Mouse (Mus musculus) CH12.LX (cell line): ENCODE data around the gene Plekhm1. TPM values are rescaled to one million over a fixed set of nuclear protein-coding genes. Genes with fewer than 3 reads are reported as not detected.
"Not testable (repeated sequence)": the region's sequence is repeated elsewhere in the genome, so short reads cannot be mapped to it uniquely, and the experiment has no call there.

Experiments
- DNase-seq: peaks from one replicate; pipeline ENCODE4 v3.0.0-alpha.2; 2013; ENCODE audit errors: extremely low read depth
- H3K27ac ChIP-seq: 2 replicates; pipeline ENCODE4 v1.5.1; 2012; ENCODE audit warnings: low read depth, mild to moderate bottlenecking, control low read depth, moderate library complexity; ENCODE audit not compliant: insufficient read depth
- H3K27me3 ChIP-seq: replicated peaks from 2 replicates; pipeline ENCODE3; 2012; ENCODE audit warnings: inconsistent platforms
- H3K36me3 ChIP-seq, 2 experiments: replicated peaks in 1 of 2; 2 replicates each; pipeline versions ENCODE3 to v1.6.1; 2012; ENCODE audit warnings: inconsistent platforms in 1 of 2, low read length in 1 of 2, mild to moderate bottlenecking in 1 of 2, mixed read lengths in 1 of 2, moderate library complexity in 1 of 2; ENCODE audit not compliant: control insufficient read depth in 1 of 2, insufficient read depth in 1 of 2
- H3K4me1 ChIP-seq, 2 experiments: 2 replicates each; pipeline ENCODE4 v1.6.1; 2012; ENCODE audit warnings: inconsistent platforms in 1 of 2, moderate library complexity in 1 of 2; ENCODE audit not compliant: insufficient read depth in 2 of 2, control insufficient read depth in 1 of 2
- H3K4me2 ChIP-seq: 2 replicates; pipeline ENCODE4 v1.6.1; 2012; ENCODE audit warnings: low read depth, mild to moderate bottlenecking, control low read depth; ENCODE audit not compliant: poor library complexity, insufficient read depth, severe bottlenecking
- H3K4me3 ChIP-seq, 3 experiments: fragments of 150-350 bp in 1 of 3; sonication (generic) in 1 of 3; replicated peaks in 1 of 3; 2 replicates each; pipeline versions ENCODE3 to v1.5.1; 2011 to 2012; ENCODE audit warnings: low read depth in 2 of 3, low read length in 2 of 3, mild to moderate bottlenecking in 2 of 3, moderate library complexity in 2 of 3, control low read depth in 1 of 3, improper control_type of control experiment in 1 of 3, inconsistent platforms in 1 of 3, mixed read lengths in 1 of 3; ENCODE audit not compliant: poor library complexity in 1 of 3
- H3K79me2 ChIP-seq: replicated peaks from 2 replicates; pipeline ENCODE4 v1.6.1; 2012; ENCODE audit warnings: mild to moderate bottlenecking, moderate library complexity; ENCODE audit not compliant: control insufficient read depth, poor library complexity, insufficient read depth, severe bottlenecking; ENCODE audit errors: extremely low read depth
- H3K9ac ChIP-seq: 2 replicates; pipeline ENCODE4 v1.6.1; 2012; ENCODE audit warnings: low read depth, mild to moderate bottlenecking, control low read depth, moderate library complexity; ENCODE audit not compliant: insufficient read depth
- H3K9me3 ChIP-seq: replicated peaks from 2 replicates; pipeline ENCODE3; 2012; ENCODE audit warnings: low read length, inconsistent platforms, mixed read lengths
- CHD2 ChIP-seq: IDR thresholded peaks from 2 replicates; pipeline ENCODE4 v1.6.1; 2011; ENCODE audit warnings: low read length, improper control_type of control experiment
- CTCF ChIP-seq, 2 experiments: IDR thresholded peaks in 1 of 2; conservative IDR thresholded peaks in 1 of 2; 2 replicates each; pipeline ENCODE4 v1.5.1; 2011 to 2012; ENCODE audit warnings: low read depth in 2 of 2, low read length in 2 of 2, improper control_type of control experiment in 1 of 2, inconsistent platforms in 1 of 2, mild to moderate bottlenecking in 1 of 2, moderate library complexity in 1 of 2
- EP300 ChIP-seq: IDR thresholded peaks from 2 replicates; pipeline ENCODE4 v1.6.1; 2011; ENCODE audit warnings: low read length, improper control_type of control experiment
- IRF4 ChIP-seq: IDR thresholded peaks from 2 replicates; pipeline ENCODE4 v1.6.1; 2014; ENCODE audit warnings: low read depth, mild to moderate bottlenecking, inconsistent platforms, low read length, improper control_type of control experiment
- MAX ChIP-seq: IDR thresholded peaks from 2 replicates; pipeline ENCODE4 v1.6.1; 2011; ENCODE audit warnings: low read length, improper control_type of control experiment
- MAZ ChIP-seq: IDR thresholded peaks from 2 replicates; pipeline ENCODE4 v1.6.1; 2012; ENCODE audit warnings: low read depth, mild to moderate bottlenecking, inconsistent platforms, low read length, improper control_type of control experiment, moderate library complexity
- MXI1 ChIP-seq: IDR thresholded peaks from 2 replicates; pipeline ENCODE4 v1.6.1; 2011; ENCODE audit warnings: mild to moderate bottlenecking, low read depth, low read length, improper control_type of control experiment
- MYC ChIP-seq: IDR thresholded peaks from 2 replicates; pipeline ENCODE4 v1.6.1; 2011; ENCODE audit warnings: low read depth, mild to moderate bottlenecking, improper control_type of control experiment, low read length
- PAX5 ChIP-seq: IDR thresholded peaks from 2 replicates; pipeline ENCODE4 v1.6.1; 2012; ENCODE audit warnings: low read length, inconsistent platforms, mixed read lengths
- POLR2A ChIP-seq: IDR thresholded peaks from 2 replicates; pipeline ENCODE4 v1.6.1; 2011; ENCODE audit warnings: low read depth, mild to moderate bottlenecking, improper control_type of control experiment, low read length
- RCOR1 ChIP-seq: conservative IDR thresholded peaks from 2 replicates; pipeline ENCODE4 v1.6.1; 2012; ENCODE audit warnings: low read depth, mild to moderate bottlenecking, inconsistent platforms, low read length, improper control_type of control experiment
- SIN3A ChIP-seq: IDR thresholded peaks from 2 replicates; pipeline ENCODE4 v1.6.1; 2012; ENCODE audit warnings: low read length, improper control_type of control experiment, inconsistent platforms
- TBP ChIP-seq: conservative IDR thresholded peaks from 2 replicates; pipeline ENCODE4 v1.6.1; 2011; ENCODE audit warnings: low read depth, low read length, improper control_type of control experiment
- UBTF ChIP-seq: IDR thresholded peaks from 2 replicates; pipeline ENCODE4 v1.6.1; 2012; ENCODE audit warnings: low read depth, mild to moderate bottlenecking, inconsistent platforms, low read length, improper control_type of control experiment, moderate library complexity
- ZC3H11A ChIP-seq: IDR thresholded peaks from 2 replicates; pipeline ENCODE4 v1.6.1; 2012; ENCODE audit warnings: low read depth, mild to moderate bottlenecking, inconsistent platforms, low read length, improper control_type of control experiment
- ZNF384 ChIP-seq: IDR thresholded peaks from 2 replicates; pipeline ENCODE4 v1.6.1; 2012; ENCODE audit warnings: low read depth, low read length, improper control_type of control experiment, inconsistent platforms
- dilution Hi-C: fragments of 300-500 bp; cut with MboI; formaldehyde crosslinking; loops from 2 replicates; pipeline ENCODE4 v1.14.3; 2020; ENCODE audit warnings: low sequenced_read_pairs; ENCODE audit not compliant: extremely low pct_unique_long_range_greater_than_20kb, extremely low pct_ligation_motif_present
- in situ Hi-C: fragments of 300-500 bp; cut with MboI; formaldehyde crosslinking; loops from 3 replicates; pipeline ENCODE4 v1.14.3; 2019; ENCODE audit warnings: low sequenced_read_pairs, low pct_ligation_motif_present, low pct_unique_long_range_greater_than_20kb, mixed read lengths
- polyA plus RNA-seq: library from polyadenylated mRNA; unstranded; fragments of >175 nt; gene quantifications from 2 replicates; pipeline ENCODE4 v1.2.1, GENCODE M21; 2012; ENCODE audit warnings: low read depth; ENCODE audit not compliant: insufficient read length
- total RNA-seq, 2 experiments: library from RNA; depleted of rRNA; stranded (reverse); fragments of 300-350 nt in 1 of 2; fragments of >200 nt in 1 of 2; gene quantifications; 2 replicates each; pipeline ENCODE4 v1.2.3; 2012 to 2014

The Plekhm1 gene
- total and polyA plus RNA-seq, 3 experiments = 3.5 to 23.2 (median 5.3) TPM

- TF ChIP-seq ZC3H11A = no peak
- TF ChIP-seq MXI1 = peak; percentile 91
- peak; percentile 60; the same call in 1 of the 2 replicates for TF ChIP-seq MYC
- no peak for TF ChIP-seq POLR2A
- 0 out of 2 replicates have a peak, but pooled peaks have one; percentile 55 for TF ChIP-seq TBP
- 0 out of 2 replicates have a peak, but pooled peaks have one; percentile 80 for TF ChIP-seq UBTF
- TF ChIP-seq MAX = peak; percentile 94
- TF ChIP-seq CTCF (conservative IDR thresholded peaks at IDR 0.05 in 1 of 2, IDR thresholded peaks at IDR 0.05 in 1 of 2; ENCODE audit: low read depth in 2 of 2, low read length in 2 of 2) = no peak
- TF ChIP-seq PAX5 = no peak
- TF ChIP-seq IRF4 = peak; percentile 68
- TF ChIP-seq EP300 = peak; percentile 83
- TF ChIP-seq, all 38 proteins: peak for 22
Observed at GRCm38 (mm10) chr11:103412950-103413423, 500 bp upstream of the Plekhm1 start (continued).

- Histone ChIP-seq H3K4me1 (peaks cover 12 to 42% of the 10 kb centered on the region in 2 experiments), H3K27me3 (no peaks in the 10 kb centered on the region), H3K27ac (no peak overlapping the region), H3K79me2 (peaks cover 31% of the 10 kb centered on the region), H3K9ac (peak overlapping the region; percentile 67), H3K36me3 (peaks cover 12 to 40% of the 10 kb centered on the region in 2 experiments), H3K4me3 (peak overlapping the region in 2 of 3 experiments; percentile 94 to 98), H3K9me3 (no peaks in the 10 kb centered on the region), H3K4me2 (peak overlapping the region; percentile 92)
- TF ChIP-seq ZNF384 = no peak
- no peak for TF ChIP-seq MAZ
- no peak for TF ChIP-seq CTCF (conservative IDR thresholded peaks at IDR 0.05 in 1 of 2, IDR thresholded peaks at IDR 0.05 in 1 of 2; ENCODE audit: low read depth in 2 of 2, low read length in 2 of 2)
- no peak for TF ChIP-seq TBP
- TF ChIP-seq RCOR1 = no peak
- no peak for TF ChIP-seq EP300
- in situ Hi-C loops (no loop called here), dilution Hi-C loops (no loop called here)
- no peak for DNase-seq
Observed at GRCm38 (mm10) chr11:103411301-103411700, 1.2 kb downstream of the Plekhm1 start.

- H3K27me3 ChIP-seq = no peaks in the 10 kb centered on the region
- H3K9me3 ChIP-seq = no peaks in the 10 kb centered on the region
- in situ Hi-C loops (no loop called here), dilution Hi-C loops (no loop called here)
- no peak overlapping the region for H3K4me2 ChIP-seq
- no peak overlapping the region for H3K4me3 ChIP-seq
- H3K9ac ChIP-seq = no peak overlapping the region
- TF ChIP-seq SIN3A (no peak), CHD2 (no peak), POLR2A (no peak), MAX (no peak)
- H3K36me3 ChIP-seq = peaks cover 23 to 60% of the 10 kb centered on the region in 2 experiments
- no peak for DNase-seq
- peaks cover 33% of the 10 kb centered on the region for H3K79me2 ChIP-seq
- peaks cover 7 to 53% of the 10 kb centered on the region in 2 experiments for H3K4me1 ChIP-seq
- no peak overlapping the region for H3K27ac ChIP-seq
Observed at GRCm38 (mm10) chr11:103408880-103409279, 3.6 kb downstream of the Plekhm1 start.

DNA sequence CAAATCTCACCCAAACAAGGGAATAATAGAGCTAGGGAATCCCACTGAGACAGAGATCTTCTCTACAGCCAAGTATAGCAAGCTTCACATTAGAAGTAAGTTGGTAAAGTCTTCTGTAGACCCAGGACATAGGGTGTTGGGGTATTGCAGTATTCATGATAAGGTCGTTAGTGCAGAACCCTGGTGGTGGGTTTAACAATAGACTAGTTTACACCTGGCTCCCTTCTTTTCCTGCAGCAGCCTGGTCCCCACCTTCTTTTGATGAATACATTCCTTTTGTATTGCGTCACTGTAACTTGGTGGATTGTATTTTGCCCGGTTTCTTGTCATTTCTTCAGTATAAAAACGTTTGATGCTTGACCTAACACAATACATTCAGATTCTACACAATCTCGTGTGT, 5.4 kb downstream of the Plekhm1 start:
- H3K27ac ChIP-seq, H3K9ac ChIP-seq, H3K4me3 ChIP-seq, H3K4me2 ChIP-seq, in situ Hi-C loops, dilution Hi-C loops, H3K9me3 ChIP-seq, DNase-seq, H3K27me3 ChIP-seq: not testable (repeated sequence)
- H3K4me1 ChIP-seq = peaks cover 7 to 61% of the 10 kb centered on the region in 2 experiments
- H3K79me2 ChIP-seq = peaks cover 33% of the 10 kb centered on the region
- H3K36me3 ChIP-seq = peaks cover 37 to 76% of the 10 kb centered on the region in 2 experiments
